Comparison of ENCODE assay signal across 9 mouse cellular contexts in the genomic region with DNA sequence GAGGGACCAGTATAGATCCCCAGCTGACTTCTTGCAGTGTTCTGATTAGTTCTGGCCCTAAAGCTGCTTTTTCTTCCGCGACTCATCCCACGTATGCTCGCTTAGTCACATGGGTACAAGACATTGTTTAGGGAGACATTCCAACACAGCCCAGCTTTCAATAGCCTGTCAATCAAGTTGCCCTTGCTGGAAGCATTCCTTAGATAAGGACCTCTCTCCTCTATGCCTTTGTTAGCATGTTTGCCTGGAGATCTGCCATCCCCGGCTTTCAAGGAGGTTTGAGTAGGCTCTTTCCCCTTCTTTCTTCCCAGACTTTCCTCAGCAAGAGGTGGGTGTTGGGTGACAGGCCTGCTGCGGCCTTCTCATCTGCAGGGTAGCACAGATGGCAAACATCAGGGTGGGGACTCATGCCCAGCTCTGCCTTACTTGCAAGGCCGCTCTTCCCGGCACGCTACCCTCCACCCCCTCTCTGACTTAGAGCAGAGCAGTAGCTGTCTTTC.
DNase-seq lines count a peak whose midpoint lies in the region; ATAC-seq lines count a peak whose summit lies in the region.
"Had no signal": no experiment of that assay in that cellular context is flagged by ENCODE, and none has a peak within 500 bp of the region (broad histone marks: within the 10 kb centered on the region; RNA-seq: fewer than 3 reads in every experiment).

No protein-coding gene starts in this region.

- 31% methylated on average over 9 of the region's 9 CpGs for WGBS in midbrain, embryonic 11.5 days
- WGBS in kidney, embryonic 16.5 days: 65% methylated on average over 9 of the region's 9 CpGs

- H3K36me3 ChIP-seq in midbrain, embryonic 11.5 days (ENCODE audit: control insufficient read depth, insufficient read depth, low read length): no peaks in the 10 kb centered on the region
- H3K36me3 ChIP-seq in kidney, embryonic 16.5 days (ENCODE audit: insufficient read depth, low read length): no peaks in the 10 kb centered on the region
- H3K36me3 ChIP-seq: limb, embryonic 12.5 days had no signal

- peak; percentile 90 for ATAC-seq in midbrain, embryonic 11.5 days (ENCODE audit: low FRiP score)
- no peak for ATAC-seq in kidney, embryonic 16.5 days (ENCODE audit: low FRiP score, low TSS enrichment)

- H3K4me1 ChIP-seq in midbrain, embryonic 11.5 days (ENCODE audit: control insufficient read depth, insufficient read depth, low read length): peaks cover 4% of the 10 kb centered on the region
- H3K4me1 ChIP-seq in kidney, embryonic 16.5 days (ENCODE audit: insufficient read depth, low read length): no peaks in the 10 kb centered on the region

- H3K9me3 ChIP-seq in midbrain, embryonic 11.5 days (ENCODE audit: control insufficient read depth, low read length): no peaks in the 10 kb centered on the region
- no peaks in the 10 kb centered on the region for H3K9me3 ChIP-seq in kidney, embryonic 16.5 days (ENCODE audit: low read length)
- H3K9me3 ChIP-seq: limb, embryonic 12.5 days had no signal

- peak overlapping the region; percentile 49; the same call in 1 of the 2 replicates for H3K27ac ChIP-seq in midbrain, embryonic 11.5 days (ENCODE audit: low read depth, low read length)
- H3K27ac ChIP-seq in kidney, embryonic 16.5 days (ENCODE audit: low read length): no peak overlapping the region
- H3K27ac ChIP-seq: limb, embryonic 12.5 days had no signal

- no peak overlapping the region for H3K9ac ChIP-seq in midbrain, embryonic 11.5 days (ENCODE audit: low read length)
- no peak overlapping the region for H3K9ac ChIP-seq in kidney, embryonic 16.5 days (replicated peaks; ENCODE audit: low read length)
- H3K9ac ChIP-seq: limb, embryonic 12.5 days had no signal

- intact Hi-C loops in heart, postnatal 10 days (cut with DNase I): loop anchor here (5.0 kb wide), 1 partner anchor 663 kb away; no protein-coding TSS in a partner anchor

- H3K27me3 ChIP-seq in midbrain, embryonic 11.5 days (ENCODE audit: control insufficient read depth, insufficient read depth, low read length): no peaks in the 10 kb centered on the region
- no peaks in the 10 kb centered on the region for H3K27me3 ChIP-seq in kidney, embryonic 16.5 days (ENCODE audit: insufficient read depth, low read length)
- H3K27me3 ChIP-seq: limb, embryonic 12.5 days had no signal

- no peak overlapping the region for H3K4me3 ChIP-seq in midbrain, embryonic 11.5 days (ENCODE audit: low read depth, low read length)
- H3K4me3 ChIP-seq in kidney, embryonic 16.5 days (ENCODE audit: low read length): no peak overlapping the region
- H3K4me3 ChIP-seq: limb, embryonic 12.5 days had no signal

- no peak overlapping the region for H3K4me2 ChIP-seq in midbrain, embryonic 11.5 days
- H3K4me2 ChIP-seq in kidney, embryonic 16.5 days (replicated peaks; ENCODE audit: low read depth, low read length): no peak overlapping the region
- H3K4me2 ChIP-seq: limb, embryonic 12.5 days had no signal

- peak; percentile 23 for DNase-seq in adrenal gland, postnatal 14 days
- DNase-seq in adrenal gland, adult 2 months: no peak
- DNase-seq in embryo, embryonic 10.5 days (ENCODE audit: low spot score): peak; percentile 62
- DNase-seq in heart, postnatal 10 days: peak; percentile 62 to 64
- no peak for DNase-seq in midbrain, embryonic 11.5 days (ENCODE audit: low spot score, missing footprints)
- DNase-seq in cerebellum, adult 9-11 months: no peak
- no peak for DNase-seq in gastrocnemius, adult 18-20 months (ENCODE audit: low spot score)

Comparison
In these comparisons a context has a peak if more than half of its experiments do, and no peak if none do; other contexts are left out.
1. DNase-seq: peak in adrenal gland, postnatal 14 days (single experiment), embryo, embryonic 10.5 days (single experiment) and heart, postnatal 10 days (2 of 2); none in adrenal gland, adult 2 months (single experiment), midbrain, embryonic 11.5 days (single experiment), cerebellum, adult 9-11 months (single experiment) and gastrocnemius, adult 18-20 months (single experiment).